Mouse (Mus musculus): Measurements from ENCODE around the gene Bcl2l2.

GRCm38 (mm10) chr14:54877048-54877715 lies 6.0 kb upstream of the Bcl2l2 start, which contains the start of gene Ppp1r3e:
- TF ChIP-seq POLR2A (IDR thresholded peaks at IDR 0.05; ENCODE audit: borderline replicate concordance, control insufficient read depth, low read depth, low read length) (no peak), CTCF (IDR thresholded peaks at IDR 0.05; ENCODE audit: control insufficient read depth, insufficient read depth, low read length) (no peak)
